Mouse (Mus musculus) CH12.LX (cell line): ENCODE measurements around the gene Rora.

Source experiments
- EP300 ChIP-seq: IDR thresholded peaks from 2 replicates; pipeline ENCODE4 v1.6.1; 2011; ENCODE audit warnings: low read length, improper control_type of control experiment
- POLR2A ChIP-seq: IDR thresholded peaks from 2 replicates; pipeline ENCODE4 v1.6.1; 2011; ENCODE audit warnings: low read depth, mild to moderate bottlenecking, improper control_type of control experiment, low read length
- ZKSCAN1 ChIP-seq: IDR thresholded peaks from 2 replicates; pipeline ENCODE4 v1.6.1; 2012; ENCODE audit warnings: low read depth, inconsistent platforms, low read length, improper control_type of control experiment, borderline replicate concordance
- ZMIZ1 ChIP-seq: IDR thresholded peaks from 2 replicates; pipeline ENCODE4 v1.6.1; 2012; ENCODE audit warnings: low read depth, mild to moderate bottlenecking, inconsistent platforms, low read length, improper control_type of control experiment

GRCm38 (mm10) chr9:68957793-68958192 is 304.2 kb downstream of the Rora start:
- TF ChIP-seq POLR2A (no peak), ZKSCAN1 (no peak), ZMIZ1 (no peak), EP300 (no peak)
